Mouse (Mus musculus): ENCODE measurements at regions not wholly inside any gene's neighbourhood (a gene's known extent, or its start where the extent isn't known, plus 50 kb on each side); places are given as distances from the start of the nearest gene placed in this dataset.

- Histone ChIP-seq H3K4me2 (ENCODE audit: low read depth) (no peak overlapping the region), H3K36me3 (ENCODE audit: control insufficient read depth, insufficient read depth) (no peaks in the 10 kb centered on the region), H3ac (ENCODE audit: control insufficient read depth, insufficient read length) (no peak overlapping the region), H3K27me3 (ENCODE audit: control insufficient read depth, insufficient read depth, insufficient read length) (no peaks in the 10 kb centered on the region), H3K79me2 (ENCODE audit: control insufficient read depth, insufficient read depth) (no peaks in the 10 kb centered on the region), H3K4me3 (no peak overlapping the region)
- TF ChIP-seq SRF (IDR thresholded peaks at IDR 0.05; ENCODE audit: control insufficient read depth, insufficient read length, low read depth) (no peak), TCF3 (IDR thresholded peaks at IDR 0.05; ENCODE audit: insufficient read length, low read depth) (no peak), REST (IDR thresholded peaks at IDR 0.05; ENCODE audit: insufficient read depth, insufficient read length) (no peak), MYOG (IDR thresholded peaks at IDR 0.05; ENCODE audit: control insufficient read depth in 1 of 3, insufficient read depth in 1 of 3, insufficient read length in 2 of 3, low read depth in 2 of 3) (no peak)
These were observed 54.7 kb upstream of the Lrfn2 start for GRCm38 (mm10) chr17:48877505-48877904.

GRCm38 (mm10) chr17:48880590-48880989, 51.6 kb upstream of the Lrfn2 start:
- Histone ChIP-seq H3K79me2 (ENCODE audit: control insufficient read depth, insufficient read depth) (no peaks in the 10 kb centered on the region), H3K36me3 (ENCODE audit: control insufficient read depth, insufficient read depth) (no peaks in the 10 kb centered on the region), H3K4me2 (ENCODE audit: low read depth) (no peak overlapping the region), H3K27me3 (ENCODE audit: control insufficient read depth, insufficient read depth, insufficient read length) (no peaks in the 10 kb centered on the region), H3ac (ENCODE audit: control insufficient read depth, insufficient read length) (no peak overlapping the region), H3K4me3 (no peak overlapping the region)
- TF ChIP-seq REST (IDR thresholded peaks at IDR 0.05; ENCODE audit: insufficient read depth, insufficient read length) (no peak), TCF3 (IDR thresholded peaks at IDR 0.05; ENCODE audit: insufficient read length, low read depth) (no peak), POLR2A (IDR thresholded peaks at IDR 0.05; ENCODE audit: insufficient read length, low read depth) (no peak), MYOD1 (IDR thresholded peaks at IDR 0.05; ENCODE audit: control insufficient read depth in 1 of 3, insufficient read length in 2 of 3, low read depth in 2 of 3) (no peak), CEBPB (IDR thresholded peaks at IDR 0.05; ENCODE audit: insufficient read depth, poor library complexity, severe bottlenecking) (no peak), MYOG (IDR thresholded peaks at IDR 0.05; ENCODE audit: control insufficient read depth in 1 of 3, insufficient read depth in 1 of 3, insufficient read length in 2 of 3, low read depth in 2 of 3) (no peak), MAX (IDR thresholded peaks at IDR 0.05; ENCODE audit: low read depth) (no peak), E2F4 (IDR thresholded peaks at IDR 0.05; ENCODE audit: insufficient read depth) (no peak), TCF12 (IDR thresholded peaks at IDR 0.05; ENCODE audit: insufficient read depth, poor library complexity, severe bottlenecking) (no peak), POLR2AphosphoS2 (IDR thresholded peaks at IDR 0.05; ENCODE audit: insufficient read length, low read depth) (no peak), SRF (IDR thresholded peaks at IDR 0.05; ENCODE audit: control insufficient read depth, insufficient read length, low read depth) (no peak), USF1 (IDR thresholded peaks at IDR 0.05; ENCODE audit: low read depth) (no peak)

GRCm38 (mm10) chr17:48881946-48882345, 50.2 kb upstream of the Lrfn2 start:
- Histone ChIP-seq H3ac (ENCODE audit: control insufficient read depth, insufficient read length) (no peak overlapping the region), H3K4me3 (no peak overlapping the region), H3K27me3 (ENCODE audit: control insufficient read depth, insufficient read depth, insufficient read length) (no peaks in the 10 kb centered on the region), H3K79me2 (ENCODE audit: control insufficient read depth, insufficient read depth) (no peaks in the 10 kb centered on the region), H3K4me2 (ENCODE audit: low read depth) (no peak overlapping the region), H3K36me3 (ENCODE audit: control insufficient read depth, insufficient read depth) (no peaks in the 10 kb centered on the region)
- TF ChIP-seq MYOD1 (IDR thresholded peaks at IDR 0.05; ENCODE audit: control insufficient read depth in 1 of 3, insufficient read length in 2 of 3, low read depth in 2 of 3) (no peak), MYOG (IDR thresholded peaks at IDR 0.05; ENCODE audit: control insufficient read depth in 1 of 3, insufficient read depth in 1 of 3, insufficient read length in 2 of 3, low read depth in 2 of 3) (no peak), SRF (IDR thresholded peaks at IDR 0.05; ENCODE audit: control insufficient read depth, insufficient read length, low read depth) (no peak), TCF3 (IDR thresholded peaks at IDR 0.05; ENCODE audit: insufficient read length, low read depth) (no peak), TCF12 (IDR thresholded peaks at IDR 0.05; ENCODE audit: insufficient read depth, poor library complexity, severe bottlenecking) (no peak), POLR2AphosphoS2 (IDR thresholded peaks at IDR 0.05; ENCODE audit: insufficient read length, low read depth) (no peak), POLR2A (IDR thresholded peaks at IDR 0.05; ENCODE audit: insufficient read length, low read depth) (no peak), E2F4 (IDR thresholded peaks at IDR 0.05; ENCODE audit: insufficient read depth) (no peak), CEBPB (IDR thresholded peaks at IDR 0.05; ENCODE audit: insufficient read depth, poor library complexity, severe bottlenecking) (no peak), REST (IDR thresholded peaks at IDR 0.05; ENCODE audit: insufficient read depth, insufficient read length) (no peak), USF1 (IDR thresholded peaks at IDR 0.05; ENCODE audit: low read depth) (no peak), MAX (IDR thresholded peaks at IDR 0.05; ENCODE audit: low read depth) (no peak)
